Mouse (Mus musculus) C2C12 (cell line): ENCODE measurements around the gene Ddit4l.

Source experiments
- CTCF ChIP-seq: IDR thresholded peaks from one replicate; pipeline ENCODE4 v1.5.1; 2011; ENCODE audit not compliant: control insufficient read depth, insufficient read depth, insufficient read length
- USF1 ChIP-seq: IDR thresholded peaks from one replicate; pipeline ENCODE4 v1.6.1; 2011; ENCODE audit warnings: low read depth, mild to moderate bottlenecking, control low read depth, moderate library complexity

GRCm38 (mm10) chr3:137576146-137576545, 45.3 kb upstream of the Ddit4l start:
- no peak for TF ChIP-seq CTCF
- no peak for TF ChIP-seq USF1
